Mouse (Mus musculus): ENCODE data around the gene Prr3.

GRCm38 (mm10) chr17:36028879-36029619, 49.0 kb upstream of the Prr3 start:
- no peak for TF ChIP-seq CTCF (IDR thresholded peaks at IDR 0.05; ENCODE audit: low read depth)
- TF ChIP-seq EP300 (IDR thresholded peaks at IDR 0.05; ENCODE audit: low read depth) = no peak

Data from heart, postnatal 0 days (tissue).